Mouse (Mus musculus) heart, adult 2 months (tissue): ENCODE results near the gene B4galt4. TPM values are rescaled to one million over a fixed set of nuclear protein-coding genes. Genes with fewer than 3 reads are reported as not detected.

Experiments
- DNase-seq, 2 experiments: peaks; one replicate each; pipeline ENCODE4 v3.0.0; 2021
- H3K27ac ChIP-seq: fragments of 200-600 bp; 2 replicates; pipeline ENCODE4 v1.8.1; 2022
- H3K27me3 ChIP-seq: fragments of 200-500 bp; 2 replicates; pipeline ENCODE4 v1.6.1; 2012; ENCODE audit warnings: mild to moderate bottlenecking, low read length, inconsistent platforms, mixed read lengths; ENCODE audit not compliant: control insufficient read depth, insufficient read depth
- H3K36me3 ChIP-seq: fragments of 200-500 bp; 2 replicates; pipeline ENCODE4 v1.6.1; 2012; ENCODE audit warnings: low read length, inconsistent platforms; ENCODE audit not compliant: control insufficient read depth, insufficient read depth
- H3K4me1 ChIP-seq: fragments of 200-500 bp; 2 replicates; pipeline ENCODE4 v1.6.1; 2011; ENCODE audit warnings: low read length; ENCODE audit not compliant: control insufficient read depth, insufficient read depth
- H3K4me3 ChIP-seq: fragments of 200-600 bp; 2 replicates; pipeline ENCODE4 v1.8.1; 2022
- H3K79me2 ChIP-seq: fragments of 200-500 bp; replicated peaks from 2 replicates; pipeline ENCODE4 v1.6.1; 2012; ENCODE audit warnings: mild to moderate bottlenecking, inconsistent platforms, low read length, moderate library complexity, mixed read lengths; ENCODE audit not compliant: control insufficient read depth, insufficient read depth
- H3K9ac ChIP-seq: fragments of 200-500 bp; 2 replicates; pipeline ENCODE4 v1.6.1; 2012; ENCODE audit warnings: low read depth, mild to moderate bottlenecking, control low read depth, inconsistent platforms, low read length, mixed read lengths
- CTCF ChIP-seq: fragments of 200-600 bp; IDR thresholded peaks from 2 replicates; pipeline ENCODE4 v1.8.1; 2022; ENCODE audit warnings: antibody characterized with exemption, mild to moderate bottlenecking, moderate library complexity
- EP300 ChIP-seq: fragments of 200-500 bp; IDR thresholded peaks from 2 replicates; pipeline ENCODE4 v1.6.1; 2011; ENCODE audit warnings: low read depth, low read length, control low read depth; ENCODE audit not compliant: insufficient read depth
- POLR2A ChIP-seq: fragments of 200-500 bp; IDR thresholded peaks from 2 replicates; pipeline ENCODE4 v1.6.1; 2011; ENCODE audit warnings: mild to moderate bottlenecking, low read depth, low read length, control low read depth; ENCODE audit not compliant: insufficient read depth
- WGBS: fragments of 180-500 bp; shearing (Covaris S2); methylation state at CpG from one replicate; pipeline ENCODE4 v1.1.7; 2018; 5-methylcytosine and 5-hydroxymethylcytosine counted together
- intact Hi-C: fragments of 180-260 bp; cut with DNase I; formaldehyde crosslinking; loops from one replicate; pipeline ENCODE4 v1.15.1; 2025
- polyA plus RNA-seq: library from polyadenylated mRNA; depleted of rRNA; stranded (reverse); fragments of >200 nt; gene quantifications from 2 replicates; pipeline ENCODE4 v1.2.3, GENCODE M21; 2012
- total RNA-seq, 2 experiments: library from RNA; stranded (reverse); gene quantifications; 2 replicates each; pipeline ENCODE4 v1.2.3; 2021

Gene B4galt4
- total and polyA plus RNA-seq, 3 experiments = 6.4 to 13.2 (median 8.1) TPM

- WGBS = 49% methylated on average over 12 of the region's 12 CpGs
- Histone ChIP-seq H3K27ac (peak overlapping the region; percentile 60), H3K4me1 (peaks cover 8% of the 10 kb centered on the region), H3K79me2 (no peaks in the 10 kb centered on the region), H3K27me3 (no peaks in the 10 kb centered on the region), H3K9ac (no peak overlapping the region), H3K36me3 (peaks cover 11% of the 10 kb centered on the region), H3K4me3 (no peak overlapping the region)
- intact Hi-C loops = loop anchor here (2.0 kb wide), 1 partner anchor 55 kb away; no protein-coding TSS in a partner anchor
- DNase-seq = peak; percentile 52 to 68
- TF ChIP-seq CTCF (peak; percentile 56), POLR2A (no peak), EP300 (peak; percentile 89)
These were observed 16.2 kb downstream of the B4galt4 start for GRCm38 (mm10) chr16:38758104-38758861.

DNA sequence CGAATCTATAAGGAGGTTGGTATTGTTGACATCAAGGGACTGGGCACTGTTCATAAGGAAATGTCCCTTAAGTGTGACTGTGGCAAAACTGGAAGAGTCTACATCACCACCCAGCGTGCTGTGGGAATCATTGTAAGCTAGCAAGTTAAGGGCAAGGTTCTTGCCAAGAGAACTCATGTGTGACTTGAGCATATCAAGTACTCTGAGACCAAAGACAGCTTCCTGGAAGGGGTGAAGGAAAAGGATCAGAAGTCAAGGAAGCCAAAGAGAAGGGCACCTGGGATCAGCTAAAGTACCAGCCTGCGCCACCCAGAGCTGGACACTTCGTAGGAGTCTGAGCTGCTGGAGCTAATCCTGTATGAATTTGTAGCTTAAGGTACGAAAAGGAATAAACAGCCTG, 18.2 kb downstream of the B4galt4 start:
- H3K27me3 ChIP-seq = no peaks in the 10 kb centered on the region
- 97% methylated on average over 5 of the region's 5 CpGs for WGBS
- DNase-seq = no peak
- peaks cover 15% of the 10 kb centered on the region for H3K36me3 ChIP-seq
- intact Hi-C loops = no loop called here
- no peak overlapping the region for H3K27ac ChIP-seq
- no peak overlapping the region for H3K4me3 ChIP-seq
- peaks cover 11% of the 10 kb centered on the region for H3K4me1 ChIP-seq
- no peak overlapping the region for H3K9ac ChIP-seq
- TF ChIP-seq POLR2A = no peak
- TF ChIP-seq EP300 = no peak
- no peak for TF ChIP-seq CTCF
- no peaks in the 10 kb centered on the region for H3K79me2 ChIP-seq

GRCm38 (mm10) chr16:38760834-38761375, 18.8 kb downstream of the B4galt4 start:
- H3K4me1 ChIP-seq = peaks cover 9% of the 10 kb centered on the region
- WGBS = 78% methylated on average over 6 of the region's 6 CpGs
- peaks cover 12% of the 10 kb centered on the region for H3K36me3 ChIP-seq
- H3K27ac ChIP-seq = no peak overlapping the region; the same call in 1 of the 2 replicates
- no peak overlapping the region for H3K4me3 ChIP-seq
- TF ChIP-seq POLR2A (no peak), EP300 (no peak), CTCF (no peak)
- H3K9ac ChIP-seq = no peak overlapping the region
- DNase-seq = no peak
- H3K27me3 ChIP-seq = no peaks in the 10 kb centered on the region
- intact Hi-C loops = no loop called here
- H3K79me2 ChIP-seq = no peaks in the 10 kb centered on the region

- no peak for TF ChIP-seq POLR2A
- TF ChIP-seq CTCF = no peak
- no peak for TF ChIP-seq EP300
- no peak for DNase-seq
- no peak overlapping the region for H3K4me3 ChIP-seq
- peaks cover 12% of the 10 kb centered on the region for H3K36me3 ChIP-seq
- H3K79me2 ChIP-seq = no peaks in the 10 kb centered on the region
- WGBS = 52% methylated on average over 5 of the region's 5 CpGs
- peaks cover 9% of the 10 kb centered on the region for H3K4me1 ChIP-seq
- no peaks in the 10 kb centered on the region for H3K27me3 ChIP-seq
- no peak overlapping the region; the same call in 1 of the 2 replicates for H3K27ac ChIP-seq
- intact Hi-C loops = no loop called here
- H3K9ac ChIP-seq = no peak overlapping the region
These were observed 19.9 kb downstream of the B4galt4 start for GRCm38 (mm10) chr16:38761972-38762371.

DNA sequence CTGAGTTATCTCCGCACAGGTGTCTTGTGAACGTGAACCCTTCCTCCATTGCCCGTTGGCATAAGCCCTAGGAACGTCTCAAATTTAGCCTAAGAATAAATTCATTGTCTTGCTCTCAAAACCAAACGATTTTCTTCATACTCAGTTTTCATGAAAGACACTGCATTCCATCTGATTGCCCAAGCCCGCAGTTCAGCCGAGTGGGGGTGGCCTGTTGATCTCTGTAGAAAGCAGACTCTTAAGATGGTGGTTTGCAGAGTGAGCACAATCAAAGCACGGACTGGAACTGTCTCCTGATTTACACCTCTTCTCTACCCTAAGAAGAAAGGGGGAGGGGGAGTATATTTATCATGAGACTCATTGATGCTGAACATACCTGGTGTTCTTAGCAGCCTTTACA, 20.3 kb downstream of the B4galt4 start:
- no peaks in the 10 kb centered on the region for H3K79me2 ChIP-seq
- peaks cover 8% of the 10 kb centered on the region for H3K4me1 ChIP-seq
- no peak overlapping the region for H3K9ac ChIP-seq
- H3K36me3 ChIP-seq = peaks cover 12% of the 10 kb centered on the region
- H3K27ac ChIP-seq = no peak overlapping the region
- TF ChIP-seq EP300 (no peak), POLR2A (no peak), CTCF (no peak)
- no peak overlapping the region for H3K4me3 ChIP-seq
- DNase-seq = no peak
- no peaks in the 10 kb centered on the region for H3K27me3 ChIP-seq
- 85% methylated on average over 8 of the region's 8 CpGs for whole genome bisulfite sequencing
- intact Hi-C loops = no loop called here

DNA sequence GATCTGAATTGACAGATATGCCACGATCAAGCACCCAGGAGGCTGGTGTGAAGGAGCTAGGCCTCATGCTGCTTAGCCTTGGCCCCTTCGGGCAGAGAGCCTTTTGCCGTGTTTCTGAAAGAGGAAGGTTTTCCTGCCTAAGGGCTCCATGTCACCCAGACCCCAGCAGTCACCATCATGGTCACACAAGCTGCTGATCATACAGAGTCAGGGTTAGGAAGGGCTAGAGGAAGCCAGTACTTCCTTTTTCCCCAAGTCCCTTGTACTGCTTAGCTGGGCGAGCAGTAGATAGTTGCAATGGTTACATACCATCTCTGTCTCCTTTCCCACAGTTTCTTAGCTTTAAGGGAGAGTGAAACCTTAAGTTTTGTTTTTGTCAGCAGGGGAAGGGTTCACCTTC, 21.4 kb downstream of the B4galt4 start:
- Histone ChIP-seq H3K36me3 (peaks cover 12% of the 10 kb centered on the region), H3K27ac (peak overlapping the region; percentile 49), H3K4me3 (no peak overlapping the region), H3K27me3 (no peaks in the 10 kb centered on the region), H3K79me2 (no peaks in the 10 kb centered on the region), H3K4me1 (peaks cover 6% of the 10 kb centered on the region), H3K9ac (no peak overlapping the region)
- intact Hi-C loops = no loop called here
- peak in 1 of 2 experiments; percentile 18 for DNase-seq
- TF ChIP-seq POLR2A (no peak), EP300 (no peak), CTCF (no peak)
- 73% methylated on average over 4 of the region's 4 CpGs for WGBS
